In the genomic region with DNA sequence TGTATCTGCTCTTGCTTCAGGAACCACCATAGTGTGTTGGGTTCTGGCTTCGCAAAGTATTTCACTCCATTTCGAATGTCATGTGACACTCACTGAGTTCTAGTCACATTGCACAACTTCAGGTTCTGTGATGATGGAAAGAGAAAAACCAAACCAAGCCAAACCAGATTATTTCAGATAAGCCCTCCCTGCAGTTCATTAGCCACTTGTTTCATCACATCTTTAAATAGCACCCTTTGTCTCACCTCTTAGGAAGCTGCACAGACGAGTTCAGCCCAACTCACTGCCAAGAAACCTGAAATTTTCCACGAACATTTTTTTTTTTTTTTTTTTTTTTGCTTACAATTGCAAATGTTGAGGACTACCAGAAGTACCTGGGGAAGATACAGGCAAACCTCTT, we compare ENCODE assay signal across 19 mouse cellular contexts. TPM values are rescaled to one million over a fixed set of nuclear protein-coding genes. Genes with fewer than 3 reads are reported as not detected.
"Had no signal": no experiment of that assay in that cellular context is flagged by ENCODE, and none has a peak within 500 bp of the region (broad histone marks: within the 10 kb centered on the region; RNA-seq: fewer than 3 reads in every experiment).

No protein-coding gene starts in this region.

- H3K27me3 ChIP-seq: liver, embryonic 13.5 days; lung, embryonic 15.5 days; midbrain, embryonic 12.5 days had no signal

- H3K36me3 ChIP-seq: limb, embryonic 10.5 days; liver, embryonic 13.5 days; lung, embryonic 15.5 days; midbrain, embryonic 12.5 days had no signal

- H3K9ac ChIP-seq: liver, embryonic 13.5 days; liver, postnatal 0 days; lung, embryonic 15.5 days; midbrain, embryonic 12.5 days had no signal

- H3K4me2 ChIP-seq: liver, embryonic 13.5 days; lung, embryonic 15.5 days; midbrain, embryonic 12.5 days had no signal

- ATAC-seq: liver, postnatal 0 days had no signal

- H3K4me3 ChIP-seq: left cerebral cortex, adult 2 months; limb, embryonic 10.5 days; liver, embryonic 13.5 days; lung, embryonic 15.5 days; midbrain, embryonic 12.5 days had no signal

- H3K4me1 ChIP-seq: limb, embryonic 10.5 days; lung, embryonic 15.5 days; midbrain, embryonic 12.5 days had no signal

- DNase-seq: kidney, postnatal 25 days; liver, embryonic 13.5 days; liver, postnatal 0 days; lung, postnatal 14 days; right cerebral cortex, postnatal 14 days; thymus, postnatal 4 days had no signal

- H3K9me3 ChIP-seq: limb, embryonic 10.5 days; liver, embryonic 13.5 days; lung, embryonic 15.5 days; midbrain, embryonic 12.5 days had no signal

- H3K27ac ChIP-seq: left cerebral cortex, adult 2 months; limb, embryonic 10.5 days; liver, embryonic 13.5 days; lung, embryonic 15.5 days; macrophage; midbrain, embryonic 12.5 days had no signal

RNA-seq across cellular contexts. Expression of a gene that starts 16.3 kb away (rescaled TPM):
- total RNA-seq: layer of hippocampus, postnatal 25 days; left cerebral cortex, adult 2 months; left cerebral cortex, postnatal 14 days; megakaryocyte-erythroid progenitor cell, adult 5-6 weeks; midbrain, postnatal 0 days had no signal
- polyA plus RNA-seq: limb, embryonic 10.5 days; limb, embryonic 14.5 days; liver, embryonic 13.5 days; liver, postnatal 0 days; lung, embryonic 15.5 days; macrophage; midbrain, embryonic 12.5 days; midbrain, postnatal 0 days; neural tube, embryonic 14.5 days; small intestine, adult 2 months; stomach, embryonic 16.5 days had no signal

RNA-seq across cellular contexts. Expression of a gene that starts 27.8 kb away (rescaled TPM):
- total RNA-seq: layer of hippocampus, postnatal 25 days; left cerebral cortex, adult 2 months; left cerebral cortex, postnatal 14 days; megakaryocyte-erythroid progenitor cell, adult 5-6 weeks had no signal
- polyA plus RNA-seq: limb, embryonic 10.5 days; liver, postnatal 0 days; macrophage; midbrain, postnatal 0 days; neural tube, embryonic 14.5 days; small intestine, adult 2 months; stomach, embryonic 16.5 days had no signal

RNA-seq across cellular contexts. Expression of a gene that starts 53.4 kb away (rescaled TPM):
- total RNA-seq: layer of hippocampus, postnatal 25 days; left cerebral cortex, adult 2 months; left cerebral cortex, postnatal 14 days; megakaryocyte-erythroid progenitor cell, adult 5-6 weeks; midbrain, postnatal 0 days had no signal
- polyA plus RNA-seq: limb, embryonic 10.5 days; limb, embryonic 14.5 days; liver, embryonic 13.5 days; liver, postnatal 0 days; lung, embryonic 15.5 days; macrophage; midbrain, embryonic 12.5 days; midbrain, postnatal 0 days; neural tube, embryonic 14.5 days; small intestine, adult 2 months; stomach, embryonic 16.5 days had no signal
